Mouse (Mus musculus) ES-Bruce4 (cell line): ENCODE data around the gene Hdgf. TPM values are rescaled to one million over a fixed set of nuclear protein-coding genes. Genes with fewer than 3 reads are reported as not detected.

Source experiments
- H3K27ac ChIP-seq: 2 replicates; pipeline ENCODE4 v1.5.1; 2012; ENCODE audit warnings: low read length, inconsistent platforms; ENCODE audit not compliant: insufficient read depth
- H3K27me3 ChIP-seq: 2 replicates; pipeline ENCODE4 v1.6.1; 2012; ENCODE audit warnings: mild to moderate bottlenecking, low read length, inconsistent platforms; ENCODE audit not compliant: control insufficient read depth, poor library complexity, insufficient read depth, severe bottlenecking
- H3K36me3 ChIP-seq: 2 replicates; pipeline ENCODE4 v1.6.1; 2012; ENCODE audit warnings: inconsistent platforms, mild to moderate bottlenecking, low read length, moderate library complexity; ENCODE audit not compliant: control insufficient read depth, poor library complexity, insufficient read depth, severe bottlenecking
- H3K4me1 ChIP-seq: one replicate; pipeline ENCODE4 v1.8.1; 2011; ENCODE audit warnings: low read length; ENCODE audit not compliant: control insufficient read depth, insufficient read depth
- H3K4me3 ChIP-seq: 2 replicates; pipeline ENCODE4 v1.5.1; 2011; ENCODE audit warnings: low read depth, mild to moderate bottlenecking, low read length
- H3K9ac ChIP-seq: 2 replicates; pipeline ENCODE4 v1.6.1; 2012; ENCODE audit warnings: low read depth, mild to moderate bottlenecking, inconsistent platforms; ENCODE audit not compliant: poor library complexity, severe bottlenecking
- H3K9me3 ChIP-seq: replicated peaks from 2 replicates; pipeline ENCODE4 v1.6.1; 2012; ENCODE audit warnings: mild to moderate bottlenecking, low read length, inconsistent platforms; ENCODE audit not compliant: control insufficient read depth, poor library complexity, insufficient read depth, severe bottlenecking
- CTCF ChIP-seq: IDR thresholded peaks from one replicate; pipeline ENCODE4 v1.8.1; 2011; ENCODE audit warnings: low read depth, low read length
- EP300 ChIP-seq: IDR thresholded peaks from 2 replicates; pipeline ENCODE4 v1.6.1; 2011; ENCODE audit warnings: low read depth, low read length; ENCODE audit not compliant: insufficient read depth
- POLR2A ChIP-seq: IDR thresholded peaks from one replicate; pipeline ENCODE4 v1.8.1; 2011; ENCODE audit warnings: low read length; ENCODE audit not compliant: insufficient read depth
- polyA plus RNA-seq: library from polyadenylated mRNA; stranded (reverse); fragments of >200 nt; gene quantifications from 2 replicates; pipeline ENCODE4 v1.2.4, GENCODE M21; 2011; ENCODE audit warnings: low read depth; ENCODE audit not compliant: missing spikeins, insufficient read depth, insufficient read length

The Hdgf gene
- polyA plus RNA-seq, 1 experiment, result 508 TPM

DNA sequence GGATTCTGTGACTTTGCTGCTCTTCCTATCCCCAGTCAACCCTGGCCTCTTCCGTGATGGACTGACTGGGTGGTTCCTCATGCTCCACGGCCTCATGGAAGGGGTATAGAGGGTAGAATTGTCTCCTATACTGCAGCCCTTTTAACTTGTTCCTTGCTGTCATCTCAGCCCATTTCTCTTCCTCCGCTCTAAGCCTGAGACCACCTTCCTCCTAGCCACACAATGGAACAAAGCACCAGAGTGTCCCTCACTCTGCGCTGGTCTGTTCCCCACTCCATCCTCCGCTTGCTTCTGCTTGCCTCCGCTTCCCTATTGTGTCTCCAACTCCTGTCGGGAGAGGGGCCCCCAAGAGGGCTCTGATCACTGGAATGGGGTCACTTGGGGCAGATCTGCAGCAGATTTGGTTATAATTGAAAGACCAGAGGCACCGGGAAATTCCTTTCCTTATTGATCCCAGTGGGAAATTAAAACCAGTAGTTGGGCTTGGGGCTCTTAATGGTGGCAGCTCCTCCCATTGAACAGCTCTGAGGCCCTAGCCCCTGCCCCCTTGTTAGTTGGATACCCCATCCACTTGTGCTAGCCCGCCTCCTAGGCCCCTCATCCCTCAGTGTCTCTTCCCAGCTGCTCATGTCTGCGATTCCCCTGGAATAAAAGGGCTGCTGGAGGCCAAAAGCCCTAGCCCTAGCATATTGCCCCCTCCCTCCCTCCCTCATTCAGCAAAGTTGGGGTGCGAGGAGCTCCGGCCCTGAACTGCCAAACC, 39.8 kb downstream of the Hdgf start:
- Histone ChIP-seq H3K9ac (no peak overlapping the region), H3K27ac (no peak overlapping the region), H3K4me3 (no peak overlapping the region), H3K27me3 (no peaks in the 10 kb centered on the region; the same call in 1 of the 2 replicates), H3K36me3 (peaks cover 16% of the 10 kb centered on the region; the same call in 1 of the 2 replicates), H3K9me3 (no peaks in the 10 kb centered on the region), H3K4me1 (peaks cover 11% of the 10 kb centered on the region)
- TF ChIP-seq CTCF, result no peak
- TF ChIP-seq EP300, result no peak
- no peak for TF ChIP-seq POLR2A

- Histone ChIP-seq H3K27me3 (no peaks in the 10 kb centered on the region; the same call in 1 of the 2 replicates), H3K9ac (no peak overlapping the region), H3K9me3 (no peaks in the 10 kb centered on the region), H3K4me1 (peaks cover 11% of the 10 kb centered on the region), H3K4me3 (no peak overlapping the region), H3K36me3 (peaks cover 11% of the 10 kb centered on the region; the same call in 1 of the 2 replicates), H3K27ac (no peak overlapping the region)
- TF ChIP-seq EP300 (no peak), CTCF (no peak), POLR2A (no peak)
Measured at GRCm38 (mm10) chr3:87946541-87946860, 40.4 kb downstream of the Hdgf start.

DNA sequence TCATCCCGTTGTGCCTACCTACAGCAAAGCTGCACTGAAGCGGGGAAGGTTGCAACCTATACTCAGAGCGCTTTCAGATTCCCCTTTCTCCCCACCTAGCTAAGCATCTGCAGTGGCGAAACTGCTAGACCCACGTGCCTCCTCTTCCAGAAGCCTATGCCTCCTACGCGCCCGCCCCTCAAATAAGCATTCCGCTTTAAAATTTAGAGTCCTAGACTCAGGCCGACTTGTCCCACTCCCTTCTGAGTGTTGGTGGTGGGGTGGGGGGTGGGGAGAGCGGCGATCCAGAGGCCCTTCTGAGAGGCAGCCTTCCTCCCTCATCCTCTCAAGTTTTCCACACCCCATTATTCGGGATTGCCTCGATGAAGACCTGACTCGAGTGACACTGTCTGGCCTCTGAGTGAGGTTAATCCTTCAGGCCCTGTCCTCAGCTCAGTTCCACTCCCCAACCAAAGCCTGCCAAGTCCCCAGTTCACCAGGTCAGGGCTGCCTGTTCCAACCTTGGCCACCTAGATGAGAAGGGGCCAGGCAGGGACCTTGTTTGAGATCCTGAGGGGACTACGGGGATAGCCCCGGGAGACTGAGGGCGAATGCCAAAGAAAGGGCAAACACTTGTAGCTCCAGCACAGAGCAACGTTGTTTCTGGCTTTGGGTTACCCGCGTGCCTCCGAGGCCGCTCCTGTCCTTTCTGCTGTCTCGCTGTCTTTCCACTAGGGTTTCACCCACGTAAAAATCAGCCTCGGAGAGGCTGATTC, 41.1 kb downstream of the Hdgf start:
- Histone ChIP-seq H3K27ac (no peak overlapping the region), H3K9me3 (no peaks in the 10 kb centered on the region), H3K4me3 (peak overlapping the region; percentile 19), H3K4me1 (peaks cover 11% of the 10 kb centered on the region), H3K27me3 (no peaks in the 10 kb centered on the region; the same call in 1 of the 2 replicates), H3K36me3 (peaks cover 4% of the 10 kb centered on the region; the same call in 1 of the 2 replicates), H3K9ac (peak overlapping the region; percentile 49)
- no peak for TF ChIP-seq POLR2A

DNA sequence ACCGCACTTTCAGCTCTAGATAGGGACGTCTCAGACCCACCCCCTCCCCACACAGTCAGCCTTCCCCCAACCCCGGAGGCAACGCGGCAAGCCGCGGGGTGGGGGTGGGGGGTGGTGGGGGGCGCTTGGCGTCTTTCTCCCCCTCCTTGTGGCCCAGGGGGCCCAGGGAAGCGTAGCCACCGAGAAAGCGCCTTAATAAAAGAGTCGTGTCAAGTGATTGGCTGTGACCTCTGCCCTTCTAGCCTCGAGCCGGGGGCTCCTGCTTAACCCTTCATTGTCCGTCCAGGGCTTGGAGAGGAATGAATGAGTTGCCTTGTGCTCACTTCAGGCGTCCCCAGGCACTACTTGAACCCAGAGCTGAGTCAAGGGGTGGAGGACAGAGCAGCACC, 41.7 kb downstream of the Hdgf start:
- no peak for TF ChIP-seq CTCF
- TF ChIP-seq EP300, result no peak
- TF ChIP-seq POLR2A, result no peak
- Histone ChIP-seq H3K27me3 (no peaks in the 10 kb centered on the region; the same call in 1 of the 2 replicates), H3K4me1 (peaks cover 11% of the 10 kb centered on the region), H3K36me3 (no peaks in the 10 kb centered on the region), H3K27ac (no peak overlapping the region), H3K9ac (peak overlapping the region; percentile 49), H3K4me3 (peak overlapping the region; percentile 47), H3K9me3 (no peaks in the 10 kb centered on the region)

DNA sequence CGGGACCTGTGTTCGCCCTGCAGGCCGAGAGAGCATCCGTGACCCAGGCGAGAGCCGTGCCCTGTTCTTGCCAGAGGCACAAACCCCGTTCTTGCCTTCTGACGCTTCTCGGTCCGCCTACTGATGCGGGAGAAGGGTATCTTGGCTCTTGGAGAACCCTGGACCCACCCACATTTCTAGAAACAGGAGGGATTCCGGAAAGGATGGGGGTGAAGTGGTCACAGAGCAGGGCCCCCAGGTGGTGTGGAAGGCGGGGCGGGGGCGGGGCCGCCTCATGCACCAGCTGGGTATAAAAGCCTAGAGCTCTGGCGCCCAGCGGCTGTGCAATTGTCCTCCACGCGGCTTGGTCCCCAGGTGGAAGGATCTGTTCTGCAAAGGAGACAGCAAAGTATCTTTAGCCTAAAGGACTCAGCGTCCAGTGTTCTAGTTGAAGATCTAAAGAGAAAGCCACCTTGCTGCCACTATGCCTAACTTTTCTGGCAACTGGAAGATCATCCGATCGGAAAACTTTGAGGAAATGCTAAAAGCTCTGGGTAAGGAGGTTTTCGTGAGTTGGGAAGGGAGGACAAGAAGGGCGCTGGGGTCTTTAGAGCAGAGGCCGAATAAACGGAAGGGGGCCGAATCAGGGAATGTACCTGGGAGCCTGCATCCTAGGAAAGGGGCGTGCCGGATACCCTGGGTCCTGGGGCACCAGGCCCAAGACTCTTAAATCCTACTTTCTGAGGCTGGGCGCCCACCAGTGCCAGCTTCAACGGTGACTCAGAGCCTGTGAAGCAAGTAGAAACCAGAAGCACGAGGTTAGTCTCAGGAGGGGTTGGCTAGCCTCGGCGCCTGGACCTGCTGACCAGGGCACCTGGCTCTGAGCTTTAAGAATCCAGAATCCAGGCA, 42.5 kb downstream of the Hdgf start, which contains the start of gene Crabp2:
Gene Crabp2, plus strand, starts transcription at position 289 of the 888 bp plus-strand sequence.
- no peak within 1 kb of the TSS for H3K27ac ChIP-seq
- H3K4me3 ChIP-seq, result peak within 1 kb of the TSS; percentile 47
- no peaks in the 10 kb centered on the region for H3K36me3 ChIP-seq
- H3K27me3 ChIP-seq, result no peaks in the 10 kb centered on the region; the same call in 1 of the 2 replicates
- no peaks in the 10 kb centered on the region for H3K9me3 ChIP-seq
- H3K9ac ChIP-seq, result peak within 1 kb of the TSS; percentile 49
- no peak for TF ChIP-seq EP300
- TF ChIP-seq POLR2A, result no peak
- no peak for TF ChIP-seq CTCF
- peaks cover 13% of the 10 kb centered on the region for H3K4me1 ChIP-seq
